Mouse (Mus musculus) MEL (cell line): ENCODE data around the gene Npr3.

Experiments
- CHD2 ChIP-seq: IDR thresholded peaks from 2 replicates; pipeline ENCODE4 v1.6.1; 2011; ENCODE audit warnings: low read length, improper control_type of control experiment
- CTCF ChIP-seq, 3 experiments: IDR thresholded peaks in 2 of 3; conservative IDR thresholded peaks in 1 of 3; 2 replicates each; pipeline ENCODE4 v1.5.1; 2011 to 2012; ENCODE audit warnings: low read length in 3 of 3, low read depth in 2 of 3, mild to moderate bottlenecking in 2 of 3, improper control_type of control experiment in 1 of 3, inconsistent platforms in 1 of 3, mixed read lengths in 1 of 3, moderate library complexity in 1 of 3; ENCODE audit not compliant: control insufficient read depth in 1 of 3, insufficient read depth in 1 of 3, poor library complexity in 1 of 3, severe bottlenecking in 1 of 3
- EP300 ChIP-seq, 2 experiments: IDR thresholded peaks; 2 replicates each; pipeline ENCODE4 v1.6.1; 2011; ENCODE audit warnings: improper control_type of control experiment in 2 of 2, low read length in 2 of 2, low read depth in 1 of 2, mild to moderate bottlenecking in 1 of 2
- JUND ChIP-seq: IDR thresholded peaks from 2 replicates; pipeline ENCODE4 v1.6.1; 2011; ENCODE audit warnings: low read depth, mild to moderate bottlenecking, improper control_type of control experiment, low read length
- MAZ ChIP-seq: IDR thresholded peaks from 2 replicates; pipeline ENCODE4 v1.6.1; 2012; ENCODE audit warnings: low read depth, mild to moderate bottlenecking, inconsistent platforms, low read length, improper control_type of control experiment
- NRF1 ChIP-seq: IDR thresholded peaks from 2 replicates; pipeline ENCODE4 v1.6.1; 2014; ENCODE audit warnings: low read depth, mild to moderate bottlenecking, inconsistent platforms, low read length, improper control_type of control experiment, moderate library complexity; ENCODE audit not compliant: poor library complexity, insufficient read depth, severe bottlenecking
- TCF12 ChIP-seq: IDR thresholded peaks from 2 replicates; pipeline ENCODE4 v1.6.1; 2014; ENCODE audit warnings: low read depth, mild to moderate bottlenecking, inconsistent platforms, low read length, improper control_type of control experiment, moderate library complexity

DNA sequence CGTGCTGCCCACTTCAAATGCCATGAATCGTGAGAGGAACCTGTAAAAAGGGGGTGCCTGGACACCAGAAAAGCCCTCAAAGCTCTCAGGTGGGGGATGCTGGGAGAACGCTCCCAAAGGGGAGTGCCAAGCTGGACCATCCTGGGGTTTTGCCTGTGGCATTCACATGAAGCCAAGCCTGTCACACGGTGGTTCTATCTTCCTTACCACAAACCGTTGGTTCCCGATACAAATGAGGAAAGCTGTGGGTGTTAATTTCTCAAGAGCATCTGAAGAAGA is 43.6 kb downstream of the Npr3 start:
- TF ChIP-seq JUND (no peak), CTCF (IDR thresholded peaks at IDR 0.05 in 2 of 3, conservative IDR thresholded peaks at IDR 0.05 in 1 of 3; ENCODE audit: control insufficient read depth in 1 of 3, insufficient read depth in 1 of 3, low read depth in 2 of 3, low read length in 3 of 3, poor library complexity in 1 of 3, severe bottlenecking in 1 of 3) (no peak), EP300 (IDR thresholded peaks at IDR 0.05; ENCODE audit: low read depth in 1 of 2, low read length in 2 of 2) (no peak), MAZ (no peak), NRF1 (no peak), CHD2 (no peak), TCF12 (no peak)
